In genomic region chr10:108690954-108691353, GRCm38 (mm10) we compare ENCODE assay signal across 24 mouse cellular contexts. TPM values are rescaled to one million over a fixed set of nuclear protein-coding genes. Genes with fewer than 3 reads are reported as not detected.
DNase-seq lines count a peak whose midpoint lies in the region; ATAC-seq and TF ChIP-seq lines count a peak whose summit lies in the region.
"Had no signal": no experiment of that assay in that cellular context is flagged by ENCODE, and none has a peak within 500 bp of the region (broad histone marks: within the 10 kb centered on the region; RNA-seq: fewer than 3 reads in every experiment).

No protein-coding gene starts in this region.

- H3K4me3 ChIP-seq in midbrain, embryonic 11.5 days (ENCODE audit: low read depth, low read length), result no peak overlapping the region
- no peak overlapping the region for H3K4me3 ChIP-seq in midbrain, postnatal 0 days (ENCODE audit: low read depth, low read length)
- no peak overlapping the region for H3K4me3 ChIP-seq in hindbrain, embryonic 14.5 days (replicated peaks; ENCODE audit: low read length)
- H3K4me3 ChIP-seq in midbrain, embryonic 16.5 days (ENCODE audit: low read depth, low read length), result no peak overlapping the region
- H3K4me3 ChIP-seq: kidney, embryonic 15.5 days; limb, embryonic 15.5 days; liver, embryonic 15.5 days; neural tube, embryonic 12.5 days had no signal

- H3K27me3 ChIP-seq in midbrain, embryonic 11.5 days (ENCODE audit: control insufficient read depth, insufficient read depth, low read length), result no peaks in the 10 kb centered on the region
- no peaks in the 10 kb centered on the region for H3K27me3 ChIP-seq in midbrain, postnatal 0 days (ENCODE audit: insufficient read depth, low read length)
- no peaks in the 10 kb centered on the region for H3K27me3 ChIP-seq in hindbrain, embryonic 14.5 days (ENCODE audit: control insufficient read depth, insufficient read depth, low read length)
- no peaks in the 10 kb centered on the region for H3K27me3 ChIP-seq in midbrain, embryonic 16.5 days (ENCODE audit: control insufficient read depth, insufficient read depth, low read depth, low read length)
- H3K27me3 ChIP-seq: kidney, embryonic 15.5 days; limb, embryonic 15.5 days; liver, embryonic 15.5 days; neural tube, embryonic 12.5 days had no signal

- no peaks in the 10 kb centered on the region for H3K4me1 ChIP-seq in midbrain, embryonic 11.5 days (ENCODE audit: control insufficient read depth, insufficient read depth, low read length)
- H3K4me1 ChIP-seq in midbrain, postnatal 0 days (ENCODE audit: insufficient read depth, low read length), result 0 out of 2 replicates have a peak, but pooled peaks cover 2% of the 10 kb centered on the region
- 0 out of 2 replicates have a peak, but pooled peaks cover 4% of the 10 kb centered on the region for H3K4me1 ChIP-seq in hindbrain, embryonic 14.5 days (replicated peaks; ENCODE audit: control insufficient read depth, insufficient read depth, low read length)
- peaks cover 12% of the 10 kb centered on the region for H3K4me1 ChIP-seq in midbrain, embryonic 16.5 days (ENCODE audit: control insufficient read depth, insufficient read depth, low read length)
- H3K4me1 ChIP-seq: kidney, embryonic 15.5 days; limb, embryonic 15.5 days; liver, embryonic 15.5 days; neural tube, embryonic 12.5 days had no signal

- H3K36me3 ChIP-seq in midbrain, embryonic 11.5 days (ENCODE audit: control insufficient read depth, insufficient read depth, low read length), result no peaks in the 10 kb centered on the region
- no peaks in the 10 kb centered on the region for H3K36me3 ChIP-seq in midbrain, postnatal 0 days (ENCODE audit: insufficient read depth, low read length)
- no peaks in the 10 kb centered on the region for H3K36me3 ChIP-seq in hindbrain, embryonic 14.5 days (replicated peaks; ENCODE audit: control insufficient read depth, insufficient read depth)
- no peaks in the 10 kb centered on the region for H3K36me3 ChIP-seq in midbrain, embryonic 16.5 days (ENCODE audit: control insufficient read depth, insufficient read depth, low read length)
- H3K36me3 ChIP-seq: kidney, embryonic 15.5 days; limb, embryonic 15.5 days; liver, embryonic 15.5 days; neural tube, embryonic 12.5 days had no signal

- no peaks in the 10 kb centered on the region for H3K9me3 ChIP-seq in midbrain, embryonic 11.5 days (ENCODE audit: control insufficient read depth, low read length)
- H3K9me3 ChIP-seq in midbrain, postnatal 0 days (ENCODE audit: low read length), result no peaks in the 10 kb centered on the region
- H3K9me3 ChIP-seq in hindbrain, embryonic 14.5 days (ENCODE audit: control insufficient read depth, low read length), result no peaks in the 10 kb centered on the region
- H3K9me3 ChIP-seq in midbrain, embryonic 16.5 days (replicated peaks; ENCODE audit: control insufficient read depth, low read length, poor library complexity, severe bottlenecking), result no peaks in the 10 kb centered on the region
- H3K9me3 ChIP-seq: kidney, embryonic 15.5 days; limb, embryonic 15.5 days; liver, embryonic 15.5 days; neural tube, embryonic 12.5 days had no signal

- H3K27ac ChIP-seq in midbrain, embryonic 11.5 days (ENCODE audit: low read depth, low read length), result no peak overlapping the region
- no peak overlapping the region for H3K27ac ChIP-seq in midbrain, postnatal 0 days (ENCODE audit: low read depth, low read length)
- H3K27ac ChIP-seq in hindbrain, embryonic 14.5 days, result no peak overlapping the region
- peak overlapping the region; percentile 22; the same call in 1 of the 2 replicates for H3K27ac ChIP-seq in midbrain, embryonic 16.5 days (ENCODE audit: low read length)
- H3K27ac ChIP-seq: kidney, embryonic 15.5 days; limb, embryonic 15.5 days; liver, embryonic 15.5 days; macrophage; neural tube, embryonic 12.5 days had no signal

- WGBS in midbrain, embryonic 11.5 days, result 59% methylated on average over 9 of the region's 9 CpGs
- WGBS in midbrain, postnatal 0 days, result 31% methylated on average over 9 of the region's 9 CpGs
- WGBS in hindbrain, embryonic 14.5 days, result 35% methylated on average over 9 of the region's 9 CpGs
- WGBS in midbrain, embryonic 16.5 days, result 30% methylated on average over 9 of the region's 9 CpGs

- no peak overlapping the region for H3K9ac ChIP-seq in midbrain, embryonic 11.5 days (ENCODE audit: low read length)
- no peak overlapping the region for H3K9ac ChIP-seq in midbrain, postnatal 0 days (replicated peaks; ENCODE audit: low read length, poor library complexity, severe bottlenecking)
- no peak overlapping the region for H3K9ac ChIP-seq in hindbrain, embryonic 14.5 days
- H3K9ac ChIP-seq in midbrain, embryonic 16.5 days (ENCODE audit: low read depth, low read length), result no peak overlapping the region
- H3K9ac ChIP-seq: kidney, embryonic 15.5 days; limb, embryonic 15.5 days; liver, embryonic 15.5 days; neural tube, embryonic 12.5 days had no signal

- no peak for TF ChIP-seq CTCF in midbrain, postnatal 0 days (IDR thresholded peaks at IDR 0.05)

- peak; percentile 85 for DNase-seq in heart, adult 11 months
- no peak for DNase-seq in heart, adult 18-20 months
- peak; percentile 85 for DNase-seq in midbrain, embryonic 11.5 days (ENCODE audit: low spot score, missing footprints)
- no peak for DNase-seq in midbrain, postnatal 0 days (ENCODE audit: low spot score)
- no peak for DNase-seq in hindbrain, embryonic 14.5 days (ENCODE audit: low spot score)
- DNase-seq: cerebellum, adult 9-11 months; gastrocnemius, postnatal 14 days; kidney, postnatal 4 days; thymus, adult 2 months had no signal

- peak; percentile 74 for ATAC-seq in midbrain, embryonic 11.5 days (ENCODE audit: low FRiP score)
- ATAC-seq in midbrain, postnatal 0 days (ENCODE audit: low FRiP score), result no peak
- ATAC-seq in hindbrain, embryonic 14.5 days (ENCODE audit: low FRiP score), result no peak; the same call in 1 of the 2 replicates
- peak; percentile 64 for ATAC-seq in midbrain, embryonic 16.5 days
- ATAC-seq in granulocyte monocyte progenitor cell, adult 5-6 weeks (replicated peaks; ENCODE audit: poor library complexity, severe bottlenecking), result no peak
- ATAC-seq: intestine, postnatal 0 days had no signal

- H3K4me2 ChIP-seq in midbrain, embryonic 11.5 days, result no peak overlapping the region
- H3K4me2 ChIP-seq in midbrain, postnatal 0 days (ENCODE audit: low read depth, low read length, poor library complexity, severe bottlenecking), result no peak overlapping the region
- H3K4me2 ChIP-seq in hindbrain, embryonic 14.5 days (replicated peaks), result 0 out of 2 replicates have a peak overlapping the region, but pooled peaks have one; percentile 2
- peak overlapping the region; percentile 22; the same call in 1 of the 2 replicates for H3K4me2 ChIP-seq in midbrain, embryonic 16.5 days (ENCODE audit: low read length)
- H3K4me2 ChIP-seq: kidney, embryonic 15.5 days; limb, embryonic 15.5 days; liver, embryonic 15.5 days; neural tube, embryonic 12.5 days had no signal

RNA-seq across cellular contexts. Expression of gene Gm5136, which starts 9.0 kb away (rescaled TPM):
- total RNA-seq in heart, adult 18-20 months (2021), result not detected
- polyA plus RNA-seq in midbrain, embryonic 11.5 days (2014; fragmentation: Nextera tagmentation; extraction: Ambion mirVana), result 0.12 and 0.19 TPM in 2 replicates
- 0.16 and 0.33 TPM in 2 replicates for total RNA-seq in midbrain, postnatal 0 days (2014; rRNA removed)
- polyA plus RNA-seq in midbrain, postnatal 0 days (2015; fragmentation: Nextera tagmentation; extraction: Ambion mirVana), result not detected in 2 replicates
- polyA plus RNA-seq in hindbrain, embryonic 14.5 days (2014; fragmentation: Nextera tagmentation; extraction: Ambion mirVana), result 0.20 and 0.41 TPM in 2 replicates
- polyA plus RNA-seq in midbrain, embryonic 16.5 days (2015; fragmentation: Nextera tagmentation; extraction: Ambion mirVana), result 0.35 and 0.39 TPM in 2 replicates
- total RNA-seq in granulocyte monocyte progenitor cell, adult 5-6 weeks (2014; fragmentation: Nextera tagmentation), result not detected in 2 replicates
- not detected in 2 replicates for total RNA-seq in granulocyte monocyte progenitor cell, adult 5-6 weeks (2017)
- total RNA-seq: adrenal gland, postnatal 4 days; gastrocnemius, postnatal 14 days; hematopoietic stem cell, adult 5-6 weeks had no signal
- polyA plus RNA-seq: embryonic facial prominence, embryonic 11.5 days; heart, embryonic 16.5 days; intestine, postnatal 0 days; kidney, embryonic 15.5 days; limb, embryonic 15.5 days; liver, embryonic 15.5 days; lung, embryonic 16.5 days; macrophage; stomach, embryonic 16.5 days; thymus, adult 2 months; urinary bladder, adult 2 months had no signal

Comparison
In these comparisons a context has a peak if more than half of its experiments do, and no peak if none do; other contexts are left out.
1. DNase-seq: peak in heart, adult 11 months (single experiment) and midbrain, embryonic 11.5 days (single experiment); none in heart, adult 18-20 months (0 of 2), midbrain, postnatal 0 days (single experiment) and hindbrain, embryonic 14.5 days (single experiment).
2. ATAC-seq: peak in midbrain, embryonic 11.5 days (single experiment) and midbrain, embryonic 16.5 days (single experiment); none in midbrain, postnatal 0 days (single experiment), hindbrain, embryonic 14.5 days (single experiment) and granulocyte monocyte progenitor cell, adult 5-6 weeks (single experiment).
3. H3K4me2 ChIP-seq: peak in hindbrain, embryonic 14.5 days (single experiment) and midbrain, embryonic 16.5 days (single experiment); none in midbrain, embryonic 11.5 days (single experiment) and midbrain, postnatal 0 days (single experiment).